Mouse (Mus musculus) skeletal muscle tissue, postnatal 0 days (tissue): ENCODE data around the gene BC029722. TPM values are rescaled to one million over a fixed set of nuclear protein-coding genes. Genes with fewer than 3 reads are reported as not detected.

Source experiments
- polyA plus RNA-seq: library from polyadenylated mRNA; unstranded; fragments of >200 nt; fragmentation: Nextera tagmentation; extraction: Ambion mirVana; gene quantifications from 2 replicates; pipeline ENCODE4 v1.2.1, GENCODE M21; 2015

Gene BC029722
- polyA plus RNA-seq = 15.3 and 20.0 TPM in 2 replicates

DNA sequence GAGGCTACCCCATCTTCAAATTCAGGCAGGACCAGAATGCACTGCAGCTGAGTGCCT, at the start of gene BC029722:
BC029722 (minus strand) TSS at position 35 of the 57 bp plus-strand sequence.

DNA sequence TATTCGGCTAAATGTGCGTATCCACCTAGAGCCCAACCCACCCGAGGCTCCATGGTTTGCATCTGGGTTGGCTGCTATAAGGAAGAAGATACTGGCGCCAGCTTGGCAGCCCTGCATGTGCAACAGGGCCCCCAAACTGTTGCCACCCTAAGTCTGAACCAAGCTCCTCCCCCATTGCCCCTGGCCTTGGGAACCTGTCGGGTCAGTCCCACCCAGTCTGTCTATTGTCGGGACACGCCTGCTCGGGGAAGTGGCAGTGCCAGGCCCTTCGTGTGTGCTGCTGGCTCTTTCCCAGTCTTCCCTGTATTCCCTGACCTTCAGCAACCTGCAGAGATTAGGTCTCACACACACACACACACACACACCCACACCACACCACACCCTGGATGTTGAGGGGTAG, 15.5 kb upstream of the BC029722 start, which contains the start of gene Fam83c:
Fam83c (minus strand) TSS at position 123 of the 400 bp plus-strand sequence.

DNA sequence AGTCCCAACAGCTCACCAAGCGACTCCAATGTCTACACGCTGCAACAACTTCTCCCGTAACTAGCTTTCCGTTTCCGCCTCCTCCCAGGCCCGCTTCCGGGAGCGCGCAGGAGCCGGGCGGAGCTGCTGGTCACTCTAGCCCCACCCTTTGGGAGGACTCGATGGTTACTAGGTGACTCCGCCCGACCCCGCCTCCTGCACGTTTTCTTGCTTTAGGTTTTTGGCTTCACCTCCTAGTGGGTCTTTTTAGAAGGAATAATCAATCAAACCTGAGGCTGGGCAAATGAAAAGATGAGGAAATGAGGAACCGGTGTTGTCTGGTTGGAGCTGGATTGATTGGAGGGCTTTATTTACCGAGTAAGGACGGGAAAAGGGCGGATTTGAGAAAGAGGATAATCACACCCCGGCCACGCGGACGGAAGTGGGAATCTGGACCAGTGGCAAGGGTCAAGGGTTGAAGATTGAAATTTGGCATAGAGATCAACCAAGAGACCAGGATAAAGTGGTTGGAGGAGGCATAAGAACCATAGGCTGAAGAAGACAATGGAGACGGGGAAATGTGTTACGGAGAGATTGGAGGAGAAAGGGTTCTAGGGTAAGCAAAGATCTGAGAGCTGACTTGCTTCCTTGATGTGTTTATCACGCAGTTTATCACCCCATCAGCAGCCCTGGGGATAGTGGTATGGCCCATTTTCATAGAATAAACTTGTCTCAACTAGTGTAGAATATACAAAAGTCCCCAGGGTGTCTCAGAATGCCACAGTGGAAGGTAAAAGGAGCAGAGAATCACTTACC, 7.6 kb upstream of the BC029722 start, which contains the start of gene Eif6:
Eif6 (minus strand) TSS at position 296 of the 795 bp plus-strand sequence.

DNA sequence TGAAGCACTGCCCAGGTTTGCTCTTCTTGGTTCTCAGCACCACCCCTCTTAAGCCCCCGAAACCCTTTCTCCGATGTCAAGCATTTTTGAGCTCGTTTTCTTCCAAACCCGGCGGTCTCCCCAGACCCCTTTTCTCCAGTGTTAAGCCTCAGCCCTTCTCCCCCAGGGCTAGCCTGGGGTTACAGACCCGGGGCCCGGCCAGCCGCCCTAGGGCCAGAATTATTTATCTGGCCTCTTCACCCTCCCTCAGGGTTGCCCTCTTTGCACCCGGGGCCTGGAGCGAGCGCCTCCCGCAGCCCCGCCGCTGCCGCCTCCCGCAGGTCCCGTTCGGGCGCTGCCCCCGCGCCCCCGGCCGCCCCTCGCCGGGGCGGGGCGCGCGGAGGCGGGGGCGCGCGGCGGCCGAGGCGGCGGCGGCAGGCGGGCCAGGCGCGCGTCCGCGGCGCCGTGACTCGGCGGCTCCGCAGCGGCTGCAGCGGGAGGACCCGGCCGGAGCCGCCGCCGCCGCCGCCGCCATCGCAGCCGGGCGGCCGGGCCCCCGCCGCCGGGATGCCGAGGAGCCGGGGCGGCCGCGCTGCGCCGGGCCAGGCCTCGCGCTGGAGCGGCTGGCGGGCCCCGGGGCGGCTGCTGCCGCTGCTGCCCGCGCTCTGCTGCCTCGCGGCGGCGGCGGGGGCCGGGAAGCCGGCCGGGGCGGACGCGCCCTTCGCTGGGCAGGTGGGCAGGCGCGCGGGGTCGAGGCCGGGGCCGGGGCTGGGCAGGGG, 44.1 kb downstream of the BC029722 start, which contains the start of gene Mmp24:
Mmp24 (plus strand) TSS at position 416 of the 758 bp plus-strand sequence.

Other genes starting within 250 kb of the BC029722 start
- gene Gss, start 226.6 kb downstream of the BC029722 start, polyA plus RNA-seq = 12.0 and 14.2 TPM in 2 replicates
- 2.0 and 2.3 TPM in 2 replicates for gene Myh7b, start 208.2 kb downstream of the BC029722 start, polyA plus RNA-seq
- 82.1 and 83.6 TPM in 2 replicates for gene Trpc4ap, start 127.0 kb downstream of the BC029722 start, polyA plus RNA-seq
- gene Edem2, start 90.0 kb downstream of the BC029722 start, polyA plus RNA-seq = 13.3 and 14.7 TPM in 2 replicates
- not detected in 2 replicates for gene Gm17581, start 83.6 kb downstream of the BC029722 start, polyA plus RNA-seq
- 9.4 and 10.1 TPM in 2 replicates for gene Procr, start 68.3 kb downstream of the BC029722 start, polyA plus RNA-seq
- not detected in 2 replicates for gene Mmp24, start 44.1 kb downstream of the BC029722 start, polyA plus RNA-seq
- 107 and 121 TPM in 2 replicates for gene Eif6, start 7.5 kb upstream of the BC029722 start, polyA plus RNA-seq
- 0.04 and 0.18 TPM in 2 replicates for gene Fam83c, start 15.4 kb upstream of the BC029722 start, polyA plus RNA-seq
- gene Uqcc1, start 110.9 kb upstream of the BC029722 start, polyA plus RNA-seq = 73.2 and 74.7 TPM in 2 replicates
- gene Gm15557, start 121.3 kb upstream of the BC029722 start, polyA plus RNA-seq = not detected in 2 replicates
- gene Gdf5, start 125.9 kb upstream of the BC029722 start, polyA plus RNA-seq = 0.10 and 0.35 TPM in 2 replicates
- gene Cep250, start 137.0 kb upstream of the BC029722 start, polyA plus RNA-seq = 4.7 and 5.8 TPM in 2 replicates
- gene 6430550D23Rik, start 188.6 kb upstream of the BC029722 start, polyA plus RNA-seq = 0.67 and 1.0 TPM in 2 replicates
- gene Ergic3, start 188.6 kb upstream of the BC029722 start, polyA plus RNA-seq = 83.9 and 102 TPM in 2 replicates
- not detected in 2 replicates for gene Fer1l4, start 233.5 kb upstream of the BC029722 start, polyA plus RNA-seq
- gene Spag4, start 245.7 kb upstream of the BC029722 start, polyA plus RNA-seq = 0.41 and 1.0 TPM in 2 replicates